Mouse (Mus musculus) frontal cortex, adult 2 months (tissue): ENCODE data around the gene Ctsh. TPM values are rescaled to one million over a fixed set of nuclear protein-coding genes. Genes with fewer than 3 reads are reported as not detected.
A peak's percentile ranks its signal among the peaks of the same experiment; 100 is the strongest.

Source experiments
- DNase-seq, 2 experiments: peaks; one replicate each; pipeline ENCODE4 v3.0.0; 2022; ENCODE audit warnings: low spot score in 1 of 2; ENCODE audit errors: extremely low spot score in 1 of 2
- polyA plus RNA-seq: library from polyadenylated mRNA; depleted of rRNA; stranded (reverse); fragments of >200 nt; gene quantifications from 2 replicates; pipeline ENCODE4 v1.2.3, GENCODE M21; 2012; rRNA removed

The Ctsh gene
- polyA plus RNA-seq, 1 experiment: 21.4 TPM

DNA sequence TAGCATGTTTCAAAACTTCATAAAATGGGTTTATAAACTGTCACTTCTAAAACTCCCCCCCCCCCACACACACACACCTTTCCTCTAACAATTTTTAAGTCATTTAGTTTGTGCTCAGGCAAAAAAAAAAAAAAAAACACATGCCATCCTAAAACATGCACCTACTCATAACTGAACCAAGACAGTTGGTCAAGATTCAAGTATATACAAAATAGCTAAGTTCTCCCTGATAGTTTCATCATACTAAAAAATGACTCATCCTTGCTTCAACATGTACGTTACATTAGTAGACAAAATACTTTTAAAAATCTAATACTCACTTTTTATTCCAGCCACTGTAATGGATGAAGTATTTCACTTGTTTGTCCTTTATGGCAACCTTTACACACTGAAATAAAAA lies 53.0 kb downstream of the Ctsh start:
- DNase-seq: no peak

DNA sequence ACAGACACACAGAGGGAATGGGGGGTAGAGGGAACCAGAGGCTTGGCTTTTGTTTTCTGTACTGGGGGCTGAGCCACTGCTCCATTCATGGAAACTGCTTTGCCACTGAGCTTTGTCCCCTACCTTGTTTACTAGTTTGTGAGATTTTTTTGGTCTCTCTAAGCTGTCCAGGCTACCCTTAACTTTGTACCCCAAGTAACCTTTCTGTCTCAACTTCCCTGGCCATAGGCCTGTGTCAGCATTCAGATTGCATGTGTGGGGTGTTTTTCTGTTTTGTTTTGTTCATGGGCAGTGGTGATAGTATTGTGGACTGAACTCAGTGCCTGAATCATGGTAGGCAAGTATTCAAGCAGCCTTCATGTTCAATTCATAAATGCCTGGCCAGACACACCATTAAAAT lies 54.3 kb downstream of the Ctsh start:
- DNase-seq: no peak

DNA sequence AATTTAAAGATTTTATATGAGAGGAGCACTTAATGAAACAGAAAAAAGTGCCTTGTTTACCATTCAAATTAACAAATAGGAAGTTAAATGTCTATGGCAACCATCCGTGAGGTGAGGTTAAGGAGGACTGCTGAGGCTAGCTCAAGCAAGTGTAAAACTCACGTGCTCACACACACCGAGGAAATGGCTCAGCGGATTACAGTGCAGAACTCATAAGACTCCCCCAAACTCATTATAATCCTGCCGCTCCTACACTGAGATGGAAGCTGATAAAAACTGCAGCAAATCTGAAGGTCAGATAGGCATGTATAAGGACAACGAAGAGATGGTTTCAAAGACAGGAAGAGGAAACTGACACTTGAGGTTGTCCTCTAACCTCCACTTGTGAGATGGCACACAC lies 55.4 kb downstream of the Ctsh start:
- DNase-seq: no peak

DNA sequence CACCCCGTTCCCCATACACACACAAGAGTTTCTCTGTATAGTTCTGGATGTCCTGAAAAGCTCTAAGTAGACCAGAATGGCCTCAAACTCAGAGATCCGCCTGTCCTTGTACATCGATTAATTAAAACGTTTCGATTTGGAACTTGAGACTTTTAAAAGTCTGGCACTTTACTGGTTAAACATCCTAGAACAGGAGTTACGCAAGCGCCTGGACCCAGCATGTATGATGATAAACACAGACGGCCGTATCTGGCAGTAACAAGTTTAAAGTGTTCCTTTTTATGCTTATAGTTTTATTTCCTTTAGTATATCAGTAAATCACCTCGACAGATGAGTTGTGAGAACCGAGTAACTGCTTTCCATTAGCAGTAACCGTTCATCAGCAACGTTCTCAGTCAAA lies 59.2 kb downstream of the Ctsh start:
- no peak for DNase-seq

DNA sequence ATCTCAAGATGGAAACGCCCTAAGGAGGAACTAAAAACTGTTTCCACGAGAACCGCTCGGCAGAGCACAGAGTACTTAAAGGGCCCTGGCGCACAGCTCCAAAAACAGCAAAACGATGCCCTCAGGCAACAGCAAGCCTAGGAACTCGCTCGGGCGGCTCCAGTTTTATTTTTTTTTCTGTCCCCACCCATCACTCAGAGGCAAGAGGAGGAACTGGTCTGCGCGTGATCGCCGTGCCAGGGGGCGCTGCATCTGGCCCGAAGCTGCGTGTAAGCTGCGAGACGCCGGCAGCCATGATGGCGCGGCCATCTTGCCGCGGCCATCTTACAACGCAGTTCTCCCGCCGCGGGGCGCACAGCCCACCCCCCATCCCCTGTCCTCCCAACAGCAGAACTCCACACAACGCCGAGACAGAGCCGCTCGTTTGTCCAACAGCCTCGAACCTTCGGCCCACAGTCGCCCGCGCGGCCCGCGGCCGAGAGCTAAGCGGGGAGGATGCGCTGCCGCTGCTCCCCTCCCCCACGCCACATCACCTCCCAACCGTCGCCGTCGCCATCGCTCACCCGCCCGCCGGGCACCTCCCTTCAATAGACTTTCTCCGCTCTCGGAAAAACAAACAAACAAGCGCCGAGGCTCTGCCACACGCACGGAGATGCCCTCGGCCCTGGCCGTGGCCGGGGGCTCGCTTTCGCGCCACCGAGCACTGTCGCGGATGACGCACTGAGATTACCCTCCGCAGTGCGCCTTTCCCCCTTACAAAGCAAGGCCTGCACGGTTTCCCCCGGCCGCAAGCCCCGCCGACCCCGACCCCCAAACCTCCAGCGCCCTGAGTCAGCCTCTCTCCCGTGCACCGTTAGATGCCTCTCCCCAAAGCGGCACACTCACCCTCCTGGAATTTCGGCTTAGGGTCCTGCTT lies 60.0 kb downstream of the Ctsh start:
- DNase-seq: peak; percentile 79 to 92

DNA sequence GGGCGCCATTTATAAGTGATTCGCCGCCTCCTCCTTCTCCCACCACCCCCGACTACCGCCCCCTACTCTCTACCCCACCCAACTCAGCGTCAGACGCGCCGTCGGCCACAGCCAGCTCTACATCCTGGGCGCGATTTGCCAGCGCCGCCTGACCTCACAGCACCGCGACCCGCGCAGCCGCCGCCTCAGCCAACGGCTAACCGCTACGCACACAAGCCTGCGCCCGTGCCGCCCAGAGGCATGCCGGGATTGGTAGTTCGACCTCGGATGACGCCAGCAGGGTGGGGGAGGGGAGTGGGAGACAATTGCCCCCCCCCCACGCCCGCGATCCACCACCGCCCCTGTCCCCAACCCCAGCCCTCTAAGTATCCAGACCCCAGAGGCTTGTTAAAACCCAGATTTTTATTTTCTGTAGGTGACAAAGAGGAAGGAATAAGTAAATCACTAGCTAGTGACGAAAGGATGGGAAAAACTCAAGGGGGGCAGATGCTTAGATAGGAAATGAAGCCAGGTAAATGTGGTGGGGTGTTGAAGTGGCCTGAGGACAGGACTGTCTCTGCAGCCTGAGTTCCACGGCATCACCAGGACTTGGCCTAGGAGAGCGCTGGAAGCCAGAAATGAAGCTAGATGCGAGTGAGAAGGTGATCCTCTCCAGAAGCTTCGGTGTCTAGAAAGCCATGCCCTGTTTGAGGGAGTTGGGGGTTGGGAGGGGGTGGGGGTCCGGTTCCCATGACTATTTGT lies 60.8 kb downstream of the Ctsh start, which contains the start of gene Morf4l1:
TSS of gene Morf4l1 (minus strand) at position 208 of the 741 bp plus-strand sequence.
- peak; percentile 97 to 99 for DNase-seq

DNA sequence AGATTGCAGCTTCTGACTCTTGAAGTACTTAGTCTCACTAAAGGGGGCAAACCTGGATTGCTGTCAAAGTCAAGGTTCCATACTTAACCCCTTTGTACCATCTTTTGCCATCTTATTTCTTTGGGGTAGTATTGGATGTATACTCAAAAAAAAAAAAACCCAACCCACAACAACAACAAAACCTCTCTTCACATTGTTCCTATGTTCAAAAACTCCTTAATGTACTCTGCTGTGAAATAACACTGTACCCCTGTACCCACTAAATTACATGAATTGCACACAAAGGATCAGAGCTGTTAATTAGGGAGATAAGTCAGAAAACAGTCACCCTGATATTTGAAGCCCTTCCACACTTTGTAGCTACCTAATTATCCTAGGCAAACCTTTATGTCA lies 61.4 kb downstream of the Ctsh start:
- no peak for DNase-seq

DNA sequence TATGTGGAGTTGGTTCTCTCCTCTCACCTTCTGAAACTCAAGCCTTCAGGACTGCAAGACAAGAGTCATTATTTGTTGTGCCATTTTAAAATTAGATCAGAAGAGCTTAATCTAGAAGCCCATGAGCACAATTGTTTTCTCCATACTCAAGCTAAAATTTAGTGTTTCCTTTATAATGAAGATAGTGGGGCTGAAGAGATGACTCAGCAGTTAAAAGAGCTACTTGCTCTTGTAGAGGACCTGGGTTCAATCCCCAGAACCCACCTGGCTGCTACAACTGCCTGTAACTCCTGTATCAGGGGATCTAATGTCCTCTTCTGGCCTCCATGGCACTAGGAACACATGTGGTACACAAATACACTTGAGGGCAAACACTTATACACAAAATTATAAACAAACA lies 63.3 kb downstream of the Ctsh start:
- no peak for DNase-seq

DNA sequence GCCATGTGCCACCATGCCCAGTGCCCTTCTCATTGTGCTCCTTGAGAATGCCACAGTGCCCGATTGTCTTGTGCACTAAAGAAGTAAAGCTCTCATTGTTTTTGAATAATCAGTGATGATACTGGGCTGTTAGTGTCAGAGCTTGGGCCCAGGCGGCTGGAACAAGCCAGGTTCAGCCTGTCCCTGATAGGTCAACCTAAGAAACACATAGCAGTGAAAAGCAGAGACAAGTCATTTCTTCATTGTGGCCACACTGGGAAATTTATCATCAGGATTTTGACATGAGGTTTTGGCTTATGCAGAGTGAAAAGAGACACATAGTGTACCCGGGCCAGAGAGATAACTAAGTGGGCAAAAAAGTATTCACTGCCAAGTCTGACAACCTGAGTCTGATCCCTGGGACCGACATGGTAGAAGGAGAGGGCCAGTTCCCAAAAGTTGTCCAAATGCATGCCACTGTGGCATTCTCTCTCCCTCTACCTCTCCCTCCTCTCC lies 68.3 kb downstream of the Ctsh start:
- no peak for DNase-seq

DNA sequence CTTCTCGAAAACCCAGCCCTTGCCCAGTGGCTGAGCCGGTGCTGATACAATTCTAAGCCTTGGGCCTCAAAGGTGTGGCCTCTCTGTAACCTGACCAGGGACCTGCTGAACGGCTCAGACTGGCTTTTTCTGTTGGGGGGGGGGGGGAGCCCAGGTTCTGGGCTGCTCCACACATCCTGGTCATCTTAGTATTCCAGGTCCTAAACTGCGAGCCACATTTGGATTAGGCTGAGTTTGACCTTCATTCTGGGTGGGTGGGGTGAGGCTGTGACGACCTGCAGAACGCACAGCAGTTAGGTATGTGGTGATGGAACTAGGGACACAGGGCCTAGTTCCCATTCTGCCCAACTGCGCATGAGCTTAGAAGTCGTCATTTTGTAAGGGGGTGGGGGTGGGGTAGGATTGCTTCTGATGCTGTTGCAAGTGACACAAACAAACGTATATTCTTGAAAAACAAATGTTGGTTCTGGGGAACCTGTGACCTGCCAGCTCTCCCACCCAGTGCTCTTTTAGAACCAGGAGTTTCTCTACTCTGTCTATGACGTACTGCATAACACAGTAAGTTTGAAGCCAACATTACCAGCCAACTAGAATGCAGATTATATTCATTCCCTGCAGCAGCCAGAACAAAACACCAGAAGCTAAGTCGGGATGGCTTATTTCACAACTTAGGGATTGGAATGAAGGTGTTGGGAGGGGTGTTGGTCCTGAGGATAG lies 70.4 kb downstream of the Ctsh start:
- no peak for DNase-seq

DNA sequence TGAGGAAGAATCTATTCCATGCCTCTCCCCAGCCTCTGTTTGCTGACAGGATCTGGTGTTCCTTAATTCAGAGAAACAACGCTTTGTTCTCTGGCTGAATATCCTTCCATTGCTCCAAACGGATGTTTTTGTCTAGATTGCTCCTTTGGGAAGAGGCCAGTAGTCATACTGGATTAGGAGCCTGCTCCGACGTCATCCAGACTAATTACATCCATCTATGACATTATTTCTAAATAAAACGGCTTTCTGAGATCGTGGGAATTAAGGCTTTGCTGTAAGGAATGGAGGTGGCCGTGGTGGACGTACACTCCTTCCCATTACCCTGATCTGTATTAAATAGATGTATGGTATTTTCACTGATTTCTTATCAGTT lies 70.9 kb downstream of the Ctsh start:
- DNase-seq: no peak

Other genes with a start within 250 kb of the Ctsh start
- gene Rasgrf1, start 144.2 kb upstream of the Ctsh start, polyA plus RNA-seq: 166 and 173 TPM in 2 replicates
- 448 and 461 TPM in 2 replicates for gene Morf4l1, start 60.6 kb downstream of the Ctsh start, polyA plus RNA-seq
- gene Adamts7, start 108.9 kb downstream of the Ctsh start, polyA plus RNA-seq: 1.6 and 2.0 TPM in 2 replicates
- gene Tbc1d2b, start 216.7 kb downstream of the Ctsh start, polyA plus RNA-seq: 10.1 and 10.9 TPM in 2 replicates